Mouse (Mus musculus): Measurements from ENCODE around the gene Scube1. TPM values are rescaled to one million over a fixed set of nuclear protein-coding genes. Genes with fewer than 3 reads are reported as not detected.

Gene Scube1
- total and polyA plus RNA-seq, 2 experiments from 2014 or later, result 9.7 to 28.1 TPM

DNA sequence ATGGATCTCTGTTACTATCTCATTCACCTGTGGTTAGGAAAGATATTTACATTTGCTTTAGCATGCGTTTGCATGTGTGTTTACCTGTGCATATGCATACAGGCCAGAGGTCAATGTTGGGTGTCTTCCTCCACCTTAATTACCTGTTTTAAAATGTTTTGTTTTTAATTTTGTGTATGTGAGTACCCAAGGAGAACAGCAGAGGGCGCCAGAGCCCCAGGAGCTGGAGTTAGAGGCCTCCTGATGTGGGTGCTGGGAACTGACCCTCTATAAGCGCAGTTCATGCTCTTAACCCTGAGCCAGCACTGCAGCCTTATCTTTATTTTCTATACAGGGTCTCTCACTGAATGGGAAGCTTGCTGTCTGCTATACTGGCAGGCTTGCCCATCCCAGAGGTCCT lies 95.1 kb downstream of the Scube1 start:
- no peaks in the 10 kb centered on the region for H3K4me1 ChIP-seq (ENCODE audit: insufficient read depth)
- H3K4me2 ChIP-seq (ENCODE audit: low read depth), result no peak overlapping the region
- H3K9ac ChIP-seq, result no peak overlapping the region
- H3K9me3 ChIP-seq (ENCODE audit: low read length), result no peaks in the 10 kb centered on the region
- no peak overlapping the region for H3K27ac ChIP-seq (ENCODE audit: low read depth, low read length)
- peaks cover 4% of the 10 kb centered on the region; the same call in 1 of the 2 replicates for H3K36me3 ChIP-seq (ENCODE audit: insufficient read depth)
- H3K4me3 ChIP-seq (ENCODE audit: low read depth, low read length), result no peak overlapping the region
- ATAC-seq (no peak), DNase-seq (no peak)
- WGBS, result 75% methylated on average over 3 of the region's 3 CpGs
- H3K27me3 ChIP-seq (ENCODE audit: insufficient read depth, low read length), result no peaks in the 10 kb centered on the region
- TF ChIP-seq CTCF (IDR thresholded peaks at IDR 0.05; ENCODE audit: low read depth), result no peak

DNA sequence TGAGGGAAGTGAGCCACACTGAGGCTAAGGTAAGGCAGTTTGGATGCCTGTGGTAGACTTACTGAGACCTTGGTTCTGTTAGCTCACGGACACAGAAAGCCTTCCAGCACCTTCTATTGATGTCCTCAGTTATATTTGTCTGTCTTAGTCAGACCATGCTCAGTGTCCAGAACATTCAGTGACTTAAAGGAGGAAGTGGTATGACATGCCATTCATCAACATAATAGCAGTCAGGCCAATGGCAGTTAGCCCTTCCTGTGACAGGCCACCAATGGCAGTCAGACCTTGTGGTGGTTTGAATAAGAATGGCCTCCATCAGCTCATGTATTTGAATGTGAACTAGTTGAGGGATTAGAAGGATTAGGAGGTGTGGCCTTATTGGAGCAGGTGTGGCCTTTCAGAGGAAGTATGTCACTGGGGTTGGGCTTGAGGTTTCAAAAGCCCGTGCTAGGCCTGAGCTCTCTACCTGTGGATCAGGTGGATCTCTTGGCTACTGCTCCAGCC lies 98.6 kb downstream of the Scube1 start:
- H3K9ac ChIP-seq, result no peak overlapping the region

DNA sequence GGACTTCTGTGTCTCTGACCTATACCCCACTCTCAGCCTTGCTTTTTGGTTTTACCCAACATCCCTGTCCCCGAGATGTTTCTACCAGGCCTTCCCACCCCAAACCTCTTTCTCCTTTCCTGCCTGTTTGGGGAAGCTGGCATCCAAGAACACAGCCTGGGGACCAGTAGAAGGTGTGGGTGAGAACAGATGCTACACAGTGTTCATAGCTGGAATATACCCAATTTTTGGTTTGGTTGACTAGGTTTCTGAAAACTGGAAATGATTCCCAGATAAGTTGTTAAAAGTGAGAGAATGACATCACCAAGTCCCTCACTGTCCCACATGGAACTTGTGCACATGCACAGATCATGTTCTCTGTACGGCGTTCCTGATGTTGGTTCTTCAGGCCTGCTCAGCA lies 109.6 kb downstream of the Scube1 start:
- H3K4me2 ChIP-seq (ENCODE audit: low read depth), result no peak overlapping the region
- DNase-seq (no peak), ATAC-seq (no peak)
- H3K9me3 ChIP-seq (ENCODE audit: low read length), result no peaks in the 10 kb centered on the region
- no peak for TF ChIP-seq CTCF (IDR thresholded peaks at IDR 0.05; ENCODE audit: low read depth)
- WGBS, result 86% methylated on average over 3 of the region's 3 CpGs
- H3K4me1 ChIP-seq (ENCODE audit: insufficient read depth), result no peaks in the 10 kb centered on the region
- no peak overlapping the region for H3K27ac ChIP-seq (ENCODE audit: low read depth, low read length)
- no peaks in the 10 kb centered on the region for H3K27me3 ChIP-seq (ENCODE audit: insufficient read depth, low read length)
- no peak overlapping the region for H3K4me3 ChIP-seq (ENCODE audit: low read depth, low read length)
- peaks cover 34% of the 10 kb centered on the region for H3K36me3 ChIP-seq (ENCODE audit: insufficient read depth)
- no peak overlapping the region for H3K9ac ChIP-seq

More for the DNA sequence above, 98.6 kb downstream of the Scube1 start:
- Histone ChIP-seq H3K27ac (ENCODE audit: low read depth, low read length) (no peak overlapping the region), H3K4me1 (ENCODE audit: insufficient read depth) (no peaks in the 10 kb centered on the region), H3K4me2 (ENCODE audit: low read depth) (no peak overlapping the region), H3K36me3 (ENCODE audit: insufficient read depth) (peaks cover 7% of the 10 kb centered on the region; the same call in 1 of the 2 replicates), H3K4me3 (ENCODE audit: low read depth, low read length) (no peak overlapping the region), H3K27me3 (ENCODE audit: insufficient read depth, low read length) (no peaks in the 10 kb centered on the region), H3K9me3 (ENCODE audit: low read length) (no peaks in the 10 kb centered on the region)
- DNase-seq (no peak), ATAC-seq (no peak)
- no peak for TF ChIP-seq CTCF (IDR thresholded peaks at IDR 0.05; ENCODE audit: low read depth)
- WGBS, result 96% methylated on average over 2 of the region's 2 CpGs

DNA sequence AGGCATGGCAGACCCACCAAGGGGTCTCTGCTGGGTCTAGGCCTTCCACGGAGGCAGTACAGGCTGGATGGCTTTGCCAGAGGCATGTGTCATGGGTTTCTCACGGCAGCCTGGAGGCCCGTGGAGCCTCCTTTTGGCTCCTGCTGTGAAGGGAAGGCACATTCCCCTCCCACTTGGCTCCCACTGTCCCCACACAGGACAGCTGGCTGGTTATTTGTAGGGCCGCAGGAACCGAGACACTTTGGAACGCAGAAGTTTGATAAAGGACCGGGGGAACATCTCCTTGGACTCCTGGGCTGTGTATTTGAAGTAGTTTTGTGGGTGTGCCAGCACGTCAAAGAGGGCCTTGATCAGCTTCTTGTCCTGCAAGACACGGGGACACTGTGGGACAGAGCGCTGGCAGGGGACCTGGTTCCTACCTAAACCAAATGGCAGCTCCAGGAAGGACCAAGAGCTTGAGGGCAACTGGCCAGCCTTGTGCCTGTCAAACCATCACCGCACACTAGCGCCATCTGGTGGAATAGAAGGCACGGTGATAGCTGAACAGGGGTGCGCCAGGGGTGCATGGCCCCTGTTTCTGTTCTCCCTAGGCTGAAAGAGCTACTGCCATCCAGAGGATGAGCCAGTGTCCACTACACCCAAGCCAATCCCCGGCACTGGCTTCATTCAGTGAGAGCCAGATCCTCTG lies 117.6 kb downstream of the Scube1 start:
- peak; percentile 53 for ATAC-seq

DNA sequence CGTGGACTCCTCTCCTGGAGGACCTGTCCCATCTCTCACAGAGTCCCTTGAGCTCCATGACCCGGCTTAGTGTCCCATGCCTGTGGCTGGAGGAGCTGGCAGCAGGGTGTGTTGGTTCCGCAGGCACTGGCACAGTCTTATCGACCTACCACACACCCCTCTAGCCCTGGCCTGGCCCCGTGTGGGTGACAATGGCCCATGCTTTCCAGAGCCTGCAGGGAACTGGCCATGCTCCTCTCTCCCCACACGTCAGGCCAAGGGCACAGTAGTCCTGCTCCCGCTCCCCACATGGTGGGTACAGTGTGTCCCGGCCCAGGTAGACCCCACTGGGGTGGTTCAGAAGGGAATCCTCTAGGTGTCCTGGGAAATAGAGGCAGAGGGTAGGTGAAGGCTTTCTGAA lies 118.1 kb downstream of the Scube1 start:
- 87% methylated on average over 8 of the region's 8 CpGs for WGBS
- no peak for TF ChIP-seq CTCF (IDR thresholded peaks at IDR 0.05; ENCODE audit: low read depth)

More for the DNA sequence above, 117.6 kb downstream of the Scube1 start:
- no peaks in the 10 kb centered on the region for H3K4me1 ChIP-seq (ENCODE audit: insufficient read depth)
- peaks cover 11% of the 10 kb centered on the region; the same call in 1 of the 2 replicates for H3K36me3 ChIP-seq (ENCODE audit: insufficient read depth)
- peak; percentile 83 for TF ChIP-seq CTCF (IDR thresholded peaks at IDR 0.05; ENCODE audit: low read depth)
- H3K4me3 ChIP-seq (ENCODE audit: low read depth, low read length), result no peak overlapping the region
- WGBS, result 51% methylated on average over 15 of the region's 15 CpGs
- no peak overlapping the region for H3K27ac ChIP-seq (ENCODE audit: low read depth, low read length)
- no peaks in the 10 kb centered on the region for H3K27me3 ChIP-seq (ENCODE audit: insufficient read depth, low read length)
- no peak overlapping the region for H3K9ac ChIP-seq
- no peaks in the 10 kb centered on the region for H3K9me3 ChIP-seq (ENCODE audit: low read length)
- H3K4me2 ChIP-seq (ENCODE audit: low read depth), result no peak overlapping the region
- DNase-seq, result peak; percentile 71

DNA sequence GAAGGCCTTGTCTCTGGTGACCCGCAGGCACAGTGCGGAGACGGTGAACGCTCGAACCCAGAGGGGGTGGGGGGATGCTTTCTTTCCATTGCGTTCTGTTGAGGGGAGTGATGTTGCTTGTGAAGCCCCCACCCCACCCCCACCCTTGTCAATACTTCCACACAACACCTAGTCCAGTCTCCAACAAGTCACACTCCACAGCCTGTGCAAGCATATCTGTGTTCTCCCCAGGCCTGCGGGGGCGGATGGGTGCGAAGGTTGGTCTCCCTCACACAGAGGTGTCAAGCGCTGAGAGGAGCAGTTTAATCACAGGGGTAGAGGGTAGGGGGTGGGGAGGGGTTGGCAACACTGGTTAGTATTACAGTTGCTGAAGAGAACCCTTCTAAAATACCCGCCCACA lies 118.6 kb downstream of the Scube1 start:
- DNase-seq (no peak), ATAC-seq (no peak)
- no peak overlapping the region for H3K4me2 ChIP-seq (ENCODE audit: low read depth)
- 90% methylated on average over 11 of the region's 11 CpGs for WGBS
- H3K4me1 ChIP-seq (ENCODE audit: insufficient read depth), result no peaks in the 10 kb centered on the region
- H3K27me3 ChIP-seq (ENCODE audit: insufficient read depth, low read length), result no peaks in the 10 kb centered on the region
- H3K9me3 ChIP-seq (ENCODE audit: low read length), result no peaks in the 10 kb centered on the region
- no peak for TF ChIP-seq CTCF (IDR thresholded peaks at IDR 0.05; ENCODE audit: low read depth)
- H3K4me3 ChIP-seq (ENCODE audit: low read depth, low read length), result no peak overlapping the region
- H3K27ac ChIP-seq (ENCODE audit: low read depth, low read length), result no peak overlapping the region
- H3K9ac ChIP-seq, result no peak overlapping the region
- 0 out of 2 replicates have a peak, but pooled peaks cover 3% of the 10 kb centered on the region for H3K36me3 ChIP-seq (ENCODE audit: insufficient read depth)

More for the DNA sequence above, 118.1 kb downstream of the Scube1 start:
- DNase-seq (no peak), ATAC-seq (no peak)
- no peak overlapping the region for H3K4me2 ChIP-seq (ENCODE audit: low read depth)
- H3K9me3 ChIP-seq (ENCODE audit: low read length), result no peaks in the 10 kb centered on the region
- H3K36me3 ChIP-seq (ENCODE audit: insufficient read depth), result 0 out of 2 replicates have a peak, but pooled peaks cover 8% of the 10 kb centered on the region
- no peaks in the 10 kb centered on the region for H3K27me3 ChIP-seq (ENCODE audit: insufficient read depth, low read length)
- no peak overlapping the region for H3K27ac ChIP-seq (ENCODE audit: low read depth, low read length)
- no peak overlapping the region for H3K9ac ChIP-seq
- no peak overlapping the region for H3K4me3 ChIP-seq (ENCODE audit: low read depth, low read length)
- no peaks in the 10 kb centered on the region for H3K4me1 ChIP-seq (ENCODE audit: insufficient read depth)

DNA sequence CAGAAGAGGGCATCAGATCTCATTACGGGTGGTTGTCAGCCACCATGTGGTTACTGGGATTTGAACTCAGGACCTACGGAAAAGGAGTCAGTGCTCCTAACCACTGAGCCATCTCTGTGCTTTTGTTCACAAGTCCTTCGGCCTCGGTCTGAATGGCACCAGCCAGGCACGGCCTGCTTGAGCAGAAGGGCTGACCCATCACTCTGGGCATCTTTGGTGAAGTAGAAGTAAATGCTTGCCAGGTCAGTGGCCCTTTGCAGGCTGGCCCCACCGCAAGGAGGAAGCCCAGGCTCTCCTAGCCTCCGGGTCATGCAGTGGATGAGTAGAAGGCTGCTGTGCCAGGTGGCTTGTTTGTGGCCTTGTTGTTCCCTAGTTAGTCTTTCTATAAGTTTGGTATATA lies 121.4 kb downstream of the Scube1 start:
- no peak overlapping the region for H3K9ac ChIP-seq
- no peaks in the 10 kb centered on the region for H3K27me3 ChIP-seq (ENCODE audit: insufficient read depth, low read length)
- ATAC-seq (no peak), DNase-seq (no peak)
- H3K4me3 ChIP-seq (ENCODE audit: low read depth, low read length), result no peak overlapping the region
- H3K9me3 ChIP-seq (ENCODE audit: low read length), result no peaks in the 10 kb centered on the region
- 96% methylated on average over 7 of the region's 7 CpGs for WGBS
- no peak overlapping the region for H3K4me2 ChIP-seq (ENCODE audit: low read depth)
- 0 out of 2 replicates have a peak, but pooled peaks cover 3% of the 10 kb centered on the region for H3K36me3 ChIP-seq (ENCODE audit: insufficient read depth)
- no peak overlapping the region for H3K27ac ChIP-seq (ENCODE audit: low read depth, low read length)
- TF ChIP-seq CTCF (IDR thresholded peaks at IDR 0.05; ENCODE audit: low read depth), result no peak
- no peaks in the 10 kb centered on the region for H3K4me1 ChIP-seq (ENCODE audit: insufficient read depth)

All from forebrain, postnatal 0 days (tissue).